8 mouse cellular contexts compared by ENCODE assay signal in genomic region chr5:125404903-125405545, GRCm38 (mm10). TPM values are rescaled to one million over a fixed set of nuclear protein-coding genes. Genes with fewer than 3 reads are reported as not detected.
DNase-seq lines count a peak whose midpoint lies in the region; ATAC-seq and TF ChIP-seq lines count a peak whose summit lies in the region.

No protein-coding gene starts in this region.

- TF ChIP-seq CTCF in G1E (IDR thresholded peaks at IDR 0.05; ENCODE audit: low read depth, low read length): no peak

- H3K4me2 ChIP-seq in forebrain, embryonic 16.5 days (ENCODE audit: low read length): peak overlapping the region; percentile 68

- peaks cover 60% of the 10 kb centered on the region for H3K4me1 ChIP-seq in G1E (ENCODE audit: insufficient read depth, low read depth, low read length)
- H3K4me1 ChIP-seq in forebrain, embryonic 16.5 days (replicated peaks; ENCODE audit: control insufficient read depth, insufficient read depth, low read length): peaks cover 10% of the 10 kb centered on the region

- WGBS in forebrain, embryonic 16.5 days: under 1% methylated on average over 28 of the region's 28 CpGs

- peaks cover 13% of the 10 kb centered on the region for H3K27me3 ChIP-seq in G1E (ENCODE audit: insufficient read depth, low read length)
- no peaks in the 10 kb centered on the region for H3K27me3 ChIP-seq in forebrain, embryonic 16.5 days (replicated peaks; ENCODE audit: control insufficient read depth, insufficient read depth, low read length)

- peak overlapping the region; percentile 72 for H3K4me3 ChIP-seq in G1E (ENCODE audit: low read depth, low read length)
- H3K4me3 ChIP-seq in forebrain, embryonic 16.5 days (replicated peaks; ENCODE audit: low read length): peak overlapping the region; percentile 70

- peak; percentile 37 for DNase-seq in G1E (ENCODE audit: low spot score)
- peak; percentile 76 for DNase-seq in brain, adult 2 months (ENCODE audit: low read depth, low spot score)
- peak; percentile 55 for DNase-seq in heart, postnatal 4 days
- peak; percentile 40 to 72 for DNase-seq in layer of hippocampus, postnatal 25 days (ENCODE audit: extremely low spot score in 1 of 2, low spot score in 1 of 2)
- DNase-seq in lung, postnatal 14 days: peak; percentile 51
- peak; percentile 78 for DNase-seq in retina, postnatal 1 day
- DNase-seq in urinary bladder, postnatal 25 days (ENCODE audit: low spot score): peak; percentile 49

- no peaks in the 10 kb centered on the region for H3K36me3 ChIP-seq in G1E (replicated peaks)
- no peaks in the 10 kb centered on the region for H3K36me3 ChIP-seq in forebrain, embryonic 16.5 days (ENCODE audit: control insufficient read depth, insufficient read depth)

- H3K9ac ChIP-seq in forebrain, embryonic 16.5 days (replicated peaks; ENCODE audit: low read depth, low read length): peak overlapping the region; percentile 70

- peak overlapping the region; percentile 93 for H3K27ac ChIP-seq in forebrain, embryonic 16.5 days (ENCODE audit: low read length)

- peak; percentile 42 for ATAC-seq in G1E (ENCODE audit: extremely low read depth, insufficient number of reproducible peaks, low FRiP score, poor library complexity, severe bottlenecking)
- ATAC-seq in forebrain, embryonic 16.5 days: peak; percentile 24

- no peaks in the 10 kb centered on the region for H3K9me3 ChIP-seq in G1E (replicated peaks)
- H3K9me3 ChIP-seq in forebrain, embryonic 16.5 days (ENCODE audit: control insufficient read depth, low read length): no peaks in the 10 kb centered on the region

RNA-seq across cellular contexts. Expression of gene Ubc, which starts 15.0 kb away (rescaled TPM):
- total RNA-seq in G1E (2014; fragmentation: Nextera tagmentation): 477 and 495 TPM in 2 replicates
- total RNA-seq in G1E (2017): 212 and 267 TPM in 2 replicates
- 28.0 and 92.4 TPM in 2 replicates for polyA plus RNA-seq in G1E (2012)
- polyA plus RNA-seq in forebrain, embryonic 16.5 days (2015; fragmentation: Nextera tagmentation; extraction: Ambion mirVana): 1,295 and 1,372 TPM in 2 replicates
- 100 to 1,000 TPM; 781 to 834 TPM for total RNA-seq in heart, postnatal 4 days (2021)
- total RNA-seq in layer of hippocampus, postnatal 25 days (2021): 100 to 1,000 TPM; 775 to 848 TPM

RNA-seq across cellular contexts. Expression of gene Gm10382, which starts 15.9 kb away (rescaled TPM):
- total RNA-seq in G1E (2014; fragmentation: Nextera tagmentation) (not detected in 2 replicates), G1E (2017) (not detected in 2 replicates)
- polyA plus RNA-seq in G1E (2012): 0.22 and 0.45 TPM in 2 replicates
- polyA plus RNA-seq in forebrain, embryonic 16.5 days (2015; fragmentation: Nextera tagmentation; extraction: Ambion mirVana): 0.39 and 0.46 TPM in 2 replicates
- total RNA-seq in heart, postnatal 4 days (2021): under 1 TPM; 0.21 to 0.29 TPM
- under 1 TPM in 1 of 2 experiments, not detected in 1; 0.37 TPM for total RNA-seq in layer of hippocampus, postnatal 25 days (2021)

RNA-seq across cellular contexts. Expression of gene Dhx37, which starts 28.9 kb away (rescaled TPM):
- total RNA-seq in G1E (2014; fragmentation: Nextera tagmentation): 29.0 and 30.3 TPM in 2 replicates
- total RNA-seq in G1E (2017): 32.2 and 36.5 TPM in 2 replicates
- 112 and 117 TPM in 2 replicates for polyA plus RNA-seq in G1E (2012)
- polyA plus RNA-seq in forebrain, embryonic 16.5 days (2015; fragmentation: Nextera tagmentation; extraction: Ambion mirVana): 10.5 and 13.5 TPM in 2 replicates
- total RNA-seq in heart, postnatal 4 days (2021): 10 to 100 TPM; 13.6 to 14.6 TPM
- 10 to 100 TPM; 11.9 to 14.8 TPM for total RNA-seq in layer of hippocampus, postnatal 25 days (2021)

RNA-seq across cellular contexts. Expression of gene Bri3bp, which starts 36.3 kb away (rescaled TPM):
- total RNA-seq in G1E (2014; fragmentation: Nextera tagmentation) (76.6 and 83.4 TPM in 2 replicates), G1E (2017) (13.5 and 14.6 TPM in 2 replicates)
- 50.1 and 51.7 TPM in 2 replicates for polyA plus RNA-seq in G1E (2012)
- polyA plus RNA-seq in forebrain, embryonic 16.5 days (2015; fragmentation: Nextera tagmentation; extraction: Ambion mirVana): 37.8 and 38.3 TPM in 2 replicates
- 10 to 100 TPM; 55.8 to 56.3 TPM for total RNA-seq in heart, postnatal 4 days (2021)
- 100 to 1,000 TPM; 101 to 109 TPM for total RNA-seq in layer of hippocampus, postnatal 25 days (2021)

Comparison
In these comparisons a context has a peak if more than half of its experiments do, and no peak if none do; other contexts are left out.
1. Peak in every context shown above with its lines: DNase-seq, ATAC-seq, H3K4me3 ChIP-seq and H3K27ac ChIP-seq.